Mouse (Mus musculus): ENCODE results near the gene Gsg1l. TPM values are rescaled to one million over a fixed set of nuclear protein-coding genes. Genes with fewer than 3 reads are reported as not detected.

Gene Gsg1l
- 10 to 100 TPM; 15.5 to 18.8 TPM for total RNA-seq (2021)
- long read RNA-seq, transcript Gsg1l-201 (7 exons, 3,923 nt): major isoform, 6 of 11 reads
- long read RNA-seq, partial matches to known transcripts: 0 of 11 reads
- long read RNA-seq, other reads (novel, unspliced or antisense): 5 of 11 reads

- peak in 1 of 2 experiments; percentile 40 for DNase-seq (ENCODE audit: low spot score in 2 of 2)
Measured at GRCm38 (mm10) chr7:126082286-126082741, at the start of gene Gsg1l. Gene Gsg1l (minus strand): TSS chr7:126082411.

- DNase-seq (ENCODE audit: low spot score in 2 of 2): no peak
Measured at GRCm38 (mm10) chr7:126127673-126128072, 45.5 kb upstream of the Gsg1l start.

- no peak for DNase-seq (ENCODE audit: low spot score in 2 of 2)
Measured at GRCm38 (mm10) chr7:126126502-126126901, 44.3 kb upstream of the Gsg1l start.

- no peak for DNase-seq (ENCODE audit: low spot score in 2 of 2)
Measured at GRCm38 (mm10) chr7:126121533-126121932, 39.3 kb upstream of the Gsg1l start.

- no peak for DNase-seq (ENCODE audit: low spot score in 2 of 2)
Measured at GRCm38 (mm10) chr7:126119819-126120218, 37.6 kb upstream of the Gsg1l start.

- no peak for DNase-seq (ENCODE audit: low spot score in 2 of 2)
Measured at GRCm38 (mm10) chr7:126113263-126113662, 31.1 kb upstream of the Gsg1l start.

- DNase-seq (ENCODE audit: low spot score in 2 of 2): no peak
Measured at GRCm38 (mm10) chr7:126111230-126111629, 29.0 kb upstream of the Gsg1l start.

- DNase-seq (ENCODE audit: low spot score in 2 of 2): no peak
Measured at GRCm38 (mm10) chr7:126109898-126110297, 27.7 kb upstream of the Gsg1l start.

- DNase-seq (ENCODE audit: low spot score in 2 of 2): no peak
Measured at GRCm38 (mm10) chr7:126100440-126100839, 18.2 kb upstream of the Gsg1l start.

- DNase-seq (ENCODE audit: low spot score in 2 of 2): no peak
Measured at GRCm38 (mm10) chr7:126099835-126100234, 17.6 kb upstream of the Gsg1l start.

GRCm38 (mm10) chr7:126099163-126099775 is 17.1 kb upstream of the Gsg1l start:
- DNase-seq (ENCODE audit: low spot score in 2 of 2): no peak

GRCm38 (mm10) chr7:126097219-126097915 is 15.2 kb upstream of the Gsg1l start:
- DNase-seq (ENCODE audit: low spot score in 2 of 2): no peak

- no peak for DNase-seq (ENCODE audit: low spot score in 2 of 2)
Measured at GRCm38 (mm10) chr7:126096596-126096995, 14.4 kb upstream of the Gsg1l start.

- DNase-seq (ENCODE audit: low spot score in 2 of 2): no peak
Measured at GRCm38 (mm10) chr7:126094738-126095137, 12.5 kb upstream of the Gsg1l start.

GRCm38 (mm10) chr7:126093162-126093561 is 11.0 kb upstream of the Gsg1l start:
- no peak for DNase-seq (ENCODE audit: low spot score in 2 of 2)

GRCm38 (mm10) chr7:126089782-126090181 is 7.6 kb upstream of the Gsg1l start:
- DNase-seq (ENCODE audit: low spot score in 2 of 2): peak; percentile 65 to 74

- DNase-seq (ENCODE audit: low spot score in 2 of 2): no peak
Measured at GRCm38 (mm10) chr7:126088155-126088554, 5.9 kb upstream of the Gsg1l start.

- no peak for DNase-seq (ENCODE audit: low spot score in 2 of 2)
Measured at GRCm38 (mm10) chr7:126087602-126088001, 5.4 kb upstream of the Gsg1l start.

- no peak for DNase-seq (ENCODE audit: low spot score in 2 of 2)
Measured at GRCm38 (mm10) chr7:126086321-126086741, 4.1 kb upstream of the Gsg1l start.

GRCm38 (mm10) chr7:126085154-126085553 is 2.9 kb upstream of the Gsg1l start:
- DNase-seq (ENCODE audit: low spot score in 2 of 2): no peak

GRCm38 (mm10) chr7:126083980-126084348 is 1.8 kb upstream of the Gsg1l start:
- no peak for DNase-seq (ENCODE audit: low spot score in 2 of 2)

- DNase-seq (ENCODE audit: low spot score in 2 of 2): no peak
Measured at GRCm38 (mm10) chr7:126083341-126083979, 1.2 kb upstream of the Gsg1l start.
